Mouse (Mus musculus) olfactory bulb, adult 2 months (tissue): ENCODE measurements around the gene Fance.
"Not testable (repeated sequence)": the region's sequence is repeated elsewhere in the genome, so short reads cannot be mapped to it uniquely, and the experiment has no call there.

Source experiments
- CTCF ChIP-seq: fragments of 200-500 bp; IDR thresholded peaks from 2 replicates; pipeline ENCODE4 v1.5.1; 2012; ENCODE audit warnings: low read depth, mild to moderate bottlenecking, low read length, moderate library complexity; ENCODE audit not compliant: insufficient read depth
- POLR2A ChIP-seq: fragments of 200-500 bp; IDR thresholded peaks from 2 replicates; pipeline ENCODE4 v1.6.1; 2012; ENCODE audit warnings: mild to moderate bottlenecking, low read depth, low read length, moderate library complexity; ENCODE audit not compliant: insufficient read depth

DNA sequence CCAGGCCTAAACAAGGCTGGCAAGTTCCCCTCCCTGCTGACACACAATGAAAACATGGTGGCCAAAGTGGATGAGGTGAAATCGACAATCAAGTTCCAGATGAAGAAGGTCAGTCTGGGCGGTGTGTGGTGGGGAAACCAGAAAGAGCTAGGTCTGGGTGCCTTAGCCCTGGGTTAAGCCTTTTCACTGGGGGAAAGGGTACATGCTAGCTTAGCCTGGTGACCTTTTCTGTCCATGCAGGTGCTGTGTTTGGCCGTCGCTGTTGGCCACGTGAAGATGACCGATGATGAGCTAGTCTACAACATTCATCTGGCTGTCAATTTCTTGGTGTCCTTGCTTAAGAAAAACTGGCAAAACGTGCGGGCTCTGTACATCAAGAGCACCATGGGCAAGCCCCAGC, 17.3 kb downstream of the Fance start:
- TF ChIP-seq POLR2A, CTCF: not testable (repeated sequence)
